Mouse (Mus musculus) left cerebral cortex, postnatal 14 days (tissue): ENCODE results near the gene Npas2. TPM values are rescaled to one million over a fixed set of nuclear protein-coding genes. Genes with fewer than 3 reads are reported as not detected.

ENCODE experiments used
- DNase-seq, 2 experiments: peaks; one replicate each; pipeline ENCODE4 v3.0.0; 2021 to 2022; ENCODE audit warnings: low spot score in 2 of 2, mixed read lengths in 1 of 2
- intact Hi-C: fragments of 180-260 bp; cut with DNase I; formaldehyde crosslinking; loops from one replicate; pipeline ENCODE4 v1.15.1; 2025
- total RNA-seq, 2 experiments: library from RNA; stranded (reverse); gene quantifications; 2 replicates each; pipeline ENCODE4 v1.2.3; 2021

Npas2 gene
- total RNA-seq, 2 experiments from 2014 or later, result 52.9 to 54.5 TPM

DNA sequence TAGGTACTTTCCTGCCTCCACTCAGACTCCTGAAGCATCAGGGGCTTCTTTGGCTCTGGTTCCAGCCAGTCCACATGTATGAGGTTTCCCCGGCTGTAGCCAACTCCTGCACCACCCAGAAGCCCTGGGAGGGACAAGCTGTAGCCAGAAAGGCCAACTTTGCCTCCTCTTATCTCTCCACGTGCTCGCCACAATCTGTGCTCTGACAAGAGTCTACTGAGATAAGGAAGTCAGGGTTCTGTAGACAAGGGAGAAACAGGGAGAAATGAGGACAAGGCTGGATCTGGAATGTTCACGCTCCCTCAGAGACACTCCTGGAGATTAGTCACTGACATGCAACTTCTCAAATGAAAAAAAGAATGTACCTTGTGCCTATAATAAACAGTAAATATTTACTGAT is 12.2 kb downstream of the Npas2 start:
- DNase-seq, result no peak
- intact Hi-C loops, result no loop called here

DNA sequence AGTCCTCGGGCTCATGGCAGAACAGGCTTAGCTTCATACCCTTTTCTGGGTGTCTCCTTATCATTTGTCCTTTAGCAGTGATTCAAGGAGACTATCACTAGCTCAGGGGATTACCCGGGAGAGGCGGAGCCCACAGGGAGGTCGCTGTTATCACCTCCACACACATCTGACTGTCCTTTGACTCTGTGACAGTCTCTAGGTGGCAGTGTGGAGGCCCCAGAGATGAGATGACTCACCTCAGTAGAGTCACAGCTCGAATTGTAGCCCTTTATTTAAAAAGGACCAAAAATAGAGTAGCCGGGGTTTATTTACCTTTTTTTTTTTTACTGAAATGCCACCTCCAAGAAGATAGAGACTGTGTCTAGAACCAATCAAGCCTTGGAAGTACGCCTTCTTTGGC is 13.4 kb downstream of the Npas2 start:
- intact Hi-C loops, result no loop called here
- peak in 1 of 2 experiments; percentile 49 for DNase-seq

DNA sequence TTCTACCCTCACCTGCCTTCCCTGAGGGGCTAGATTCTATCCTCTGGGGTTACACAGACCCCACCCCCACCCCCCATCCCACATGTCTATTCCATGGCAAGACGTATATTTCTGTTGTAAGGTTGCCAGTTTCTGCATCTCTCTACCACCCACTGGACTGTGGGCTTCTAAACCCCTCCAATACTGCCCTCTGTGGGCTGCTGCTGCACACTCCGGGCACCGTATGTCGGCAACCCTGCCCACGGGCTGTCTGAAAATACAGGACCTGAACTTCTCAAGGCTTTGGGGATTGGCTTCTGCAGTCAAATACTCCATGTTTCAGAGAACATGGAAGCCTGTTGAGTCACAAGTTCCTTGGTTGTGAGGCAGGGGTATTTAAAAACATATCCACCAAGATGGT is 17.4 kb downstream of the Npas2 start:
- intact Hi-C loops, result no loop called here
- no peak for DNase-seq

DNA sequence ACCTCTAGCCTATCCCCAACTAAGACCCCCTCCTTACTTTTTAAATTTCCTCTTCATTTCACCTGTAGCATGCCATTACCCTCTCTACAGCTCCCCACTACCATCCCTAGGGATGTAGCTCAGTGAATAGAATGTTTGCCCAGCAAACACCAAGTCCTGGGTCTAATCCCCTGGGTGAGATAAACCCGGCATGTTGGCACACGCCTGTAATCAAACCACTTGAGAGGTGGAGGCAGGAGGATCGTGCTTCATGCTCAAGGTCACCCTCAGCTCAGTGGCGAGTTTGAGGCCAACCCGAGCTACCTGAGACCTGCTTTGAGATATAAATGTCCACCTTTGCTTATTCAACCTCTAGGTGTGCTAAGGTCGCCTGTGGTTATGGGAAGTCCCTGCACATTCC is 19.5 kb downstream of the Npas2 start:
- no peak for DNase-seq
- intact Hi-C loops, result no loop called here

DNA sequence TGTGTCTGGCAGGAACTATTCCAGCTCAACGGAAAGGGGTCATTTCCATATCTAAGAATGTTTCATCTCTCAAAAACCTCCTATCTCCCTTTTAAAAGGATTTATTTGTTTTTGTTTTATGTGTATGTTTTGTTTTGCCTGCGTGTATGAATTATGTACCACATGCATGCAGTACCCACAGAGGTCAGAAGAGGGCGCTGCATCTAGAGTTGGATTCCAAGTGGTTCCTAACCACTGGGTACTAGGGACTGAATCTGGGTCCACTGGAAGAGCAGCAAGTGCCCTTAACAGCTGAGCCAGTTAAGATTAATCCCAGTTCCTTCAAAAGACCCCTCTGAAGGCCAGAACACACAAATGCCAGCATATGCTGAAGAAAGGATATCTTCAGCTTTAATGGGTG is 24.1 kb downstream of the Npas2 start:
- DNase-seq, result no peak
- intact Hi-C loops, result no loop called here

DNA sequence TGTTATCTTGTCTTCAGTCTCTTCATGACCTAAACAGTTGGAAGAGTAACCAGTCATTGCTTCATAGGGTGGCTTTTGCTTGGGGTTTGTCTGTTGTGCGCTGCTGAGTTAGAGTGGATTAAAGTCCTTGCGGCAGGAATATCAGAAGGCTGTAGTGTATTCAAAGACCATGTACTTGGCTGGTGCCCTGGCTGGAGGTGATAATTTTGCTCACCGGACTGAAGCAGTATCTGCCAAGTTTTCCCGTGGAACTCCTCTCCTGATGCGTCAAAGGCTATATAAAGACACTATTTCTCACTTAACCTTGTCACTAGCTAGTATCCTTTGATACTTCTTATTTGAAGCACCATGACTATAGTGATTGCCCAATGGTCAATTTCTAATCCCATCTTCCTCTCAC is 34.9 kb downstream of the Npas2 start:
- no peak for DNase-seq
- intact Hi-C loops, result no loop called here

DNA sequence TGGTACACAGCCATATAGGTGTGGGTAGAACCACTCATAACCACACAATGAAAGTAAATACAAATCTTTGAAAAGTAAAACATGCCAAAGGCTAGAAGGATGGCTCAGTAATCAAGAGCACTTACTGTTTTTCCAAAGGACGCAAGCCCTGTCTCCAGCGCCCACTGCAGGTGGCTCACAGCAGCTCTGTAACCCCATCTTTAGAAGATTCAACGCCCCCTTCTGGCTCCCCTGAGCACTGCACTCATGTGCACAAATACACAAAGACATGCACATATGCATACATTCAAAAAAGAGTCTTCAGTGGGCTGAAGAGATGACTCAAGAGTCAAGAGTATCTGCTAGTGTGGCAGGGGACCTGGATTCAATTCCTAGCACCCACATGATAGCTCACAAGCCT is 36.5 kb downstream of the Npas2 start:
- intact Hi-C loops, result no loop called here
- no peak for DNase-seq

DNA sequence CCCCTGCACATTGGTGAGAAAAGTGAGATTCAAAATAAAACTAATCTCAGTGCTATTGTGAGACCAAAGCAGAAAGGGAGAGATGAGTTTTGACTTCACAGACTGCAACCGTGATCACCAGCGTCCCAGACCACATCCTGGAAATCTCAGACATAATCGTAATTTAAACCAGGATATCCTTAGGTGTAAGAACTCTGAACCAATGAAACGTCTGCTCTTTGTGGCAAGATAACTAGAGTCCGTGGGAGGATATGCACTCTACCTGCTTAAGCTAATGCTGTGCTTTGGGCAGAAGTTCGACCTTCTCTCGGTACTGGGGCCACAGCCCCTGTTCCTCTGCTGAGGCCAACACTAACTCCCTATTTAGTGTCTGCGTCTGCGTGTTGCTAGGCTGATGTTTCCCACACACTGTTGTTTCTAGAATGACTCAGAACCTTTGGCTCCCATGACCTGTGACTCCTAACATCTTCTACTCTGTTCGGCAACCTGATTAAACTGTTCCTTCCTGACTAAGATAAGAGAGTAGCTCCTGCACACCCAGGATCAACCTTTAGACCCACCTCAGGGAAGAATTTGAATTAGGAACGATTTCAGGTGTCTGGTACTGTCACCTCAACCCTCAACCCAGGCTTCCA is 41.4 kb downstream of the Npas2 start:
- no peak for DNase-seq
- intact Hi-C loops, result no loop called here

DNA sequence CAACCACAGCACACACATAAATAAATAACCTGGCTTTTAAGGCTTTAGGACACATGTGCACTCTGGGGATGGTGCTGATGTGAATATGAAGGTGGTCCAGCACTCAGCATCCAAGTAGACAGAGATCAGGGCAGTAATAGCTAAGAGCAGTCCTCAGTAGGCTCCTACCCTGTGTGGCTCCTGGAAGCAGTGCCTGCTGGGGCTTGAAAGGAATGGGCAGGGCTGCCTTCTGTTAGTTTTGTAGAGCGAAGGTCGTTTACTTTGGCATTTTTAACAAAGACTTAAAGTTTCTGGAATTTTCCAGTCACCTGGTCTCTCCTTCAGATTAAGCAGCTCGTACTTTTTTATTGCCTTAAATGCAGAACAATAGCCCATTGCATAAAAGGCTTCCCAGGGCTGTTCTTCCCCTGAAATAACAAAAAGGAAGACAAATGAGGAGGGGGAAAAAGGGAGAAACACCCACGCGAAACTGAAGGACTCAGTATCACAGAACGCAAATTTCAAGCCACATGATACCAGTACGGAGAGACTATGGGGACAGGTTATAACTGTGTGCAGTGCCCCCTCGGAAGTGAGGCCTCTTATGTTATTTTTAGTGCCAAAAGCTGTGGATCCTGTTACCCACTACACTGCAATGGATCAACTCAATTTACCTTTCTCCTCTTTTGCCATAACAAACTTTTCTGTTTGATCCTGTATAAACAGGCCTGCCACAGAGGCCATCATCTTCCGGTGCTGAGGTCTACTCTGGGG is 44.1 kb downstream of the Npas2 start:
- intact Hi-C loops, result no loop called here
- DNase-seq, result no peak

DNA sequence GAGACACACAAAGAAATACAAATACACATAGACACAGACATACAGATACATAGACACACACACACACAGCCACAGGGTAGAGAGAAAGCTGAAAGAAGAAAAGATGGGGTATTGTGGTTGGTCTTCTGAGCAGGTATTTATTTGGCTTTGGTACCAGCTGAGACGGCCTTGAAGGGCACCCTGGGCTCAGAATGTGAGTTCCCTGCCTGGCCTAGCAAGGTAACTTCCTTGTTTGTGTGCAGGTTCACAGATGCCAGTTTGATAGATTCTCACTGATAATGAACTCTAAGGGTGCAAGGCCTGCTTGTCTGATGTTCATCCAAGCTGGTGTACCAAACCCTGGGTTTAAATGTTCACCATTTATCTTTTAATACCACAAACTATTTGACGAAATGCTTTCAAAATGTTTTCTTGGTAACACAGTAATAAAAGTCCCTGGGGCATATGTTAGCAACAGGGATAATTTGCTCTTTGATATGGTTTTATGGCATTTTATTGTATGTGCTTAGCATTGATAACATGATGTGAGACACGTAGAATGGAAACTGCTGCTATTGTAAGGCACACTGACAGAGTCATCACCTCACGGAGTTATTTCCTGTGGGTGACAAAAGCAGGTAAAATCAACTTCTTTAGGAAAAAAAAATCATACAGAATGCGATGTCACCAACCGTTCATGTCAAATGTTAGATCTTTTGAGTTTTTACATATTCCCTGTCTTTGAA is 47.5 kb downstream of the Npas2 start:
- DNase-seq, result no peak
- intact Hi-C loops, result no loop called here

DNA sequence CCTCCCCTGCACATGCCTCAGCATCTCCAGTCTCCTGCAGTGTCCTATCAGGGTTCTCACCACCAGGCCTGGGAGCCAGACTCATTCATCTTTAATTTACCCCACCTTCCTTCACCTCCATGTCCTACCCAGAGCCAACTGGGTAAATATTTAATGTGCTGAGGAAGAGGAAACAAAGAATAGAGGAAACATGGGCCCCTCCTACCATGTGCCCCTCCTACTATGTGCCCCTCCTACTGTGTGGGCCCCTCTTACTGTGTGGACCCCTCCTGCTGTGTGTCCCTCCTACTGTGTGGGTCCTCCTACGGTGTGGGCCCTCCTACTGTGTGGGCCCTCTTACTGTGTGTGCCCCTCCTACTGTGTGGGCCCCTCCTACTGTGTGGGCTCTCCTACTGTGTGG is 51.2 kb downstream of the Npas2 start:
- intact Hi-C loops, result no loop called here
- no peak for DNase-seq

DNA sequence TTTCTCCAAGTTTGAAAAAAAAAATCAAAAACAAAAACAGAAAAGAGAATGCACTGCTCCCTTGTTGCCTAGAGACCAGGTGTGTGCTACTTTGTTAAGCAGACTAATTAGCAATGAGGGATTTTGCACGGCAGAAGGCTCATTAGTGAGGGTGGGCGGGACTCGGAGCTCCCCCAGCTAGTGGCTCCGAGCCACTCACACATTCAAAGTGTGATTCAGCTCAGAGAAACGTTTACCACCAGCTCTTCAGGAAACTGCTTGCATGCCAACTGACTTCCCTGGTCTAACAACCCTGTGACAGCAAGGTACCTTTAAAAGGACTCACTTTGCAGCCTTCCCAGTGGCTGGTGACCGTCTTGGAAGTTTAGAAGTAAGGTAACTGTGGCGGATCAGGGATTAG is 58.1 kb downstream of the Npas2 start:
- intact Hi-C loops, result no loop called here
- peak; percentile 67 to 73 for DNase-seq

DNA sequence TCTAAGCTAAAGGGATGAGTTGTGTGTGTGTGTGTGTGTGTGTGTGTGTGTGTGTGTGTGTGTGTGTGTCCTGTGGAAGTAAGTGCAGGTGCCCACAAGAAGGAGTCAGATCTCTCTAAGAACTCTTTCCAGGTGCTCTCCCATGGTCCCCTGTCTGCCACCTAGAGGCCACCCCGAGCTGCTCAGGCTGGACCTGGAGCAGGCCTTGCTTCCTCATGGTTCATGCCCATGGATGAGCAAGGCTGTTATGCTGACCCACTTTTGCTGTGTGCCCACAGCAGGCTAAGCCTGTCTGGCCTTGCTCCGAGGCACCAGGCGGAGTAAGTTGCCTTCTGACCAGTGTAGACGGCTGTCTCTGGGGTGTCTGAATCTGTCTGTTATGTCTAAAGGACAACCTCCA is 60.2 kb downstream of the Npas2 start:
- intact Hi-C loops, result no loop called here
- DNase-seq, result no peak

DNA sequence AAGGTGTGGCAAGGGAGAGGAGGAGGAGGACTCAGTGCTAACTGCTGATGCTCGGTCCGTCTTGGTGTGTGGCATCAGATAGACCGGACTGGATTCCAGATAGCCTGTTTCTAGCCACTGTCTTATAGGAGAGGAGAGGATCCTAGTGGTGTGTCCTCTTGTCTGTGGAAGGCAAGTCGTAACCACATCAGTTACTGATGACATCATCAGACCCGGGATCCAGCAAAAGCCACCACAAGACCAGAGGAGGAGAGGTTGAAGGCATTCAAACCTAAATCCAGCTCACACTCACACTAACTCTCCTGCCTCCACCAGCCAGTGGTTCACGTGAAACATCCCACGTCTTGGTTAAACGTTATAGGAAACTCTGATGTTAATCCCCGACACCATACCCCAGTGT is 62.5 kb downstream of the Npas2 start:
- intact Hi-C loops, result no loop called here

DNA sequence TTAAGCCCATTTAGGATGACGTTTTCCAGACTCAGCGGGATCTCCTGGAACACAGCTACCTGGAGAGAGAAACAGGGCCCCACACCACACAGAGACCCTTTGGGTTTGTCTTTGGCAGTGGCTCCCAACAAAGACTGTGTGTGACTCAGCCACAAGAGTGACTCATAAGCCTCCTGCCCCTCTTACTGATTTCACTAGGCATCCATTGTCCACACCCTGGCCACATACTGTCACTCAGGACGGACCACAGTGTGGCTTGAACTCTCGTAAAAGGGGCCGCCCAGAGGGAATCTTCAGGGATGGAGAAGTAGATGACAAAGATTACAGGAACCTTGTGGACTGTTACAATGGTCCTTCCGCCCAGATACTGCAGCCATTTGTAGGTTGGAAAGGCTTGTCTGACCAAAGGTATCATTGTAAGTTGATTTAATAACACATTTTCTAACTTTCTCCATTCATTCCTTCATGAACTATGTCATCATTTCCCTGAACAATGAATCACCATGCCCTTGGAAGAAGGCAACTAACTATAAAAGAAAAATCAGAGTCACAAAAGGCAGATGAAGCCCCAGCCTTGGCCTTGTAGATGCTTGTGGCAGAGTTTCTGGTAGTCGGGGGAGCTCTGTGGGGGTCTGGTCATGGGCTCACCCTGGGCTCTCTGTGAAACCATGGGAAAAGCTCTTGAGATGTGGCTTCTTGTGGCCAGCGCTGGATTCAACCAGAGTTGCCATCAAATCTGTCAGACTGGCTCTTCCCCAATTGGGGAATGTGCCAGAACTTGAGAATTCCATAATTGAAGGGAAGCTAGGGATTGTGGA is 63.2 kb downstream of the Npas2 start:
- intact Hi-C loops, result no loop called here
- peak; percentile 28 to 34 for DNase-seq

More for the DNA sequence above, 62.5 kb downstream of the Npas2 start:
- DNase-seq, result no peak

DNA sequence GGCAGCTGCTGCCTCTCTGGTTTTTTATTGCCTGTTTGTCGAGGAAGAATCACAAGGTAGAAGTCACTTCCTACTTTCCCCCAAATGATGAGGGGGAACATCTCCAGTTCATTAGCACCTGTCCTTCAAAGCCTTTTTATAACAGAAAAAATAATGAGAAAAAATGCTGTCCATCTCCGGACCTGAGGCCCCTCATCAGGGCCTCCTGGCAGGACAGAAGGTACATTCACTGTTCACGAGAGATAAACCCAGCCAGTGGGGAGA is 63.7 kb downstream of the Npas2 start:
- intact Hi-C loops, result no loop called here
- DNase-seq, result no peak

DNA sequence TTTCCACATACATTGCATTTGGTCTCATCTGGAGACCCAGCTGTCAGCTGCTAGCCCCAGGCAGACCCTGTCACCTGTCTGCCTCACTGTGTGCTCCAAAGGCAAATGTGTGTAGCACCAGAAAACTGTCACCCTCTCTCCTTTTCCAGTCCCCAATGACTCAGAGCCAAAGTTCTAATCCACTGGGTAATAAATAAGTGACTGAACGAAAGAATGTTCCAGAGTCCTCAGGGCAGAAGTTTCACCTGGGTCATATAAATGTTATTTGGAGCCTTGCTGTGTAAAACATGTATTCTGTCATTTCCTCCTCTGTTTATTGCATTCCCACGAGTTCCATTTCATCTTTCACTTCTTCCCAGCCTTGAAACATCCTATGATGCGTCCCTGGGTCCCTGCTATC is 66.1 kb downstream of the Npas2 start:
- DNase-seq, result no peak
- intact Hi-C loops, result no loop called here

DNA sequence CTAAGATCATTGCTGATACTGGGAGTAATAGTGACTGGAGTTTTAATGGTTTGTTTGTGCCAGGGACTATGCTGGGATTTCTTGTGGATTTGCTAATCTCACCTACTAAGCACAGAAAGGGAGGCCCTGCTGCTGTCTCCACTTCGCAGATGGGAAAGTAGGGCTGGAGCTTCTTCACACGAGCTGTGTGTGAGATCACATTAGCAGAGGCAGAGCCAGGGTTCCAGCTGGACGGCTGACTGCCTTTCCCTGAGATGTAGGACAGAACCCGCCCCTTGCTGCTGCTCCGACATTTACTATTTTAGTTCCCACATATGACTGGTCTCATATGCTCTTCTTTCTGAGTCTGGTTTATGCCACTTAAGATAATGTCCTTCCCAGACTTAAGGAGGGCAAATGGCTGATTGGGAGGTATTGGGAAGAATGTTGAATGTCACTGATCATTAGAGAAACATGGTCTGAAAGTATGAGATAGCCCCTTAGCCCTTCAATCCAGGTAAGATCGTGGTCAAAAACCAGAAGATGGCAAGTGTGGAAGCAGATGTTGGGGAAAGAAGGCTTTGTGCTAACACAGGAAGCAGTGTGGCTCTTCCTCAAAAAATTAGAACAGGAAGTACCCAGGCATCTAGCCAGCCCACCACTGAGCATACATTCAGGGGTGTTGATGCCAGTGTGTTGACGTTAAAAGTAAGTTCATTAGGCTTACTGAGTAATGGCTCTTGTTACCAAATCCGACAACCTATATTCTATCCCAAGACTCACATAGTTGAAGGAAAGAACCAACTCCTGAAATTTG is 66.8 kb downstream of the Npas2 start:
- peak; percentile 18 to 37 for DNase-seq
- intact Hi-C loops, result no loop called here

DNA sequence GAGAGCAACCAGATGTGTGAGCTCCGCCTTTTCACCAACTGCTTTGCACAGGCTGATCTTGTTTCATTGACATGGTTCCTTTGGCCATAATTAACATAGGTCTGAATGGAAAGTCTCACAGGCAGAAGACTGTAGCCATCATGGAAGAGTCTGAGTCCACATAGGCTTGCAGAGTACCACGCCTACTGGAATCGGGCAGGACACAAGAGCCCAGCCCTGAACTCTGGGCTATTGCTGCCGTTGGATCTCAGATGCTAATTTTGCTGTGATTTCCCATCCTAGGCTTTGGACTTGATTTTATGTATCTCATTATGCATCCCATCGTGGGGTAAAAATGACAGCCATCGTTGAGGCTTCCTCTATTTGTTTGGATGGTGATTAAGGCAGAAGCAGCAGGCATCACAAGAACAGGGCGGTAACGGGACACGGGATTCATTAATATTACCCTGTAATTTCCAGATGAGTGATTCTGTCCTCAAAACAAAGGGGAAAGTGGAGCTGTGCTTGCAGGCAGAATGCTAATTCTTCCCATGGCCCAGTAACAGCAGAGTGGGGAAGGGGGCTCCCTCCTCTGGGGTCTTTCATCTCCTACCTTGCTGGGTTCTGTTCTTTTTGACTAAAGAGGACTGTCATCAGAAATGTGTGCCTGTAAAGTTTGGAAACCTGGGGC is 73.4 kb downstream of the Npas2 start:
- intact Hi-C loops, result no loop called here

More for the DNA sequence above, 73.4 kb downstream of the Npas2 start:
- no peak for DNase-seq
